Mouse (Mus musculus): ENCODE measurements around the gene Hic1. TPM values are rescaled to one million over a fixed set of nuclear protein-coding genes. Genes with fewer than 3 reads are reported as not detected.

The Hic1 gene
- polyA plus RNA-seq, 1 experiment from 2014 or later, result 2.8 TPM

DNA sequence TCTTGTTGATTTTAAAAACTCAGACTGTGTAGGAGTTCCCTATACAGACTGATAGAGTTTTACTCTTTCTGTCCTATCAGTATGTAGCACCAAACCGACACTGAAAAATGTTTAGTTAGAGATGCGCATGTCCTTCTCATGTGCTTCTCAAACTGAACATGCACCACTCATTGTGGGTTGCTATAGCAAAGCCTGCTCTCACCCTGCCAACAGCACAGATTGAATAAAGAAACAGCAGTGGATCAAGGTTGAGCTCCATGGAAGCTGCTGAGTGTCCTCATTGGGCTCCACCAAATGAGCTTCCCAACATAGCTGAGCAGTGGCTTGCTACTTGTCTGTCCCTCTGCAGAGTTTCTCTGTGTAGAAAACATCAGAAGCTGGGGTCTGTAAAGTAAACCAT lies 51.2 kb downstream of the Hic1 start:
- H3K9me3 ChIP-seq, result no peaks in the 10 kb centered on the region
- no peaks in the 10 kb centered on the region for H3K27me3 ChIP-seq (replicated peaks)
- no peak for ATAC-seq (replicated peaks)
- no peaks in the 10 kb centered on the region for H3K36me3 ChIP-seq (replicated peaks)
- H3K4me2 ChIP-seq, result no peak overlapping the region
- H3K27ac ChIP-seq, result no peak overlapping the region
- H3K4me3 ChIP-seq, result no peak overlapping the region
- no peaks in the 10 kb centered on the region for H3K4me1 ChIP-seq
- 91% methylated on average over 2 of the region's 2 CpGs for WGBS
- no peak overlapping the region for H3K9ac ChIP-seq

GRCm38 (mm10) chr11:75116379-75116778 lies 52.9 kb downstream of the Hic1 start:
- Histone ChIP-seq H3K4me3 (no peak overlapping the region), H3K9ac (no peak overlapping the region), H3K36me3 (replicated peaks) (no peaks in the 10 kb centered on the region), H3K9me3 (no peaks in the 10 kb centered on the region), H3K27me3 (replicated peaks) (no peaks in the 10 kb centered on the region), H3K4me1 (no peaks in the 10 kb centered on the region), H3K4me2 (no peak overlapping the region), H3K27ac (no peak overlapping the region)
- WGBS, result 92% methylated on average over 6 of the region's 6 CpGs
- no peak for ATAC-seq (replicated peaks)

MicroRNAs within 50 kb of the gene (microRNA counts, 519-probe panel; counts per million panel counts)
- 3,436 counts per million, percentile 80 among the panel's probes with 10 or more counts for microRNA mmu-miR-132
- microRNA mmu-miR-212, result not detected

Small RNA genes within 50 kb of the gene (microRNA-seq; reads per million reads assigned to microRNA genes)
- gene Mir132, result 942 reads per million, percentile 79 among the genes with 10 or more reads in this experiment
- 46.9 reads per million, percentile 45 among the genes with 10 or more reads in this experiment for gene Mir212

Other genes with a start within 250 kb of the Hic1 start
- 16.0 and 17.1 TPM in 2 replicates for gene Smg6, start 243.7 kb downstream of the Hic1 start, polyA plus RNA-seq (2015; fragmentation: Nextera tagmentation; extraction: Ambion mirVana)
- gene Srr, start 243.6 kb downstream of the Hic1 start, polyA plus RNA-seq (2015; fragmentation: Nextera tagmentation; extraction: Ambion mirVana), result 38.6 and 40.4 TPM in 2 replicates
- gene Ovca2, start 9.3 kb upstream of the Hic1 start, polyA plus RNA-seq (2015; fragmentation: Nextera tagmentation; extraction: Ambion mirVana), result 15.4 and 18.3 TPM in 2 replicates
- 13.1 and 14.0 TPM in 2 replicates for gene Dph1, start 21.7 kb upstream of the Hic1 start, polyA plus RNA-seq (2015; fragmentation: Nextera tagmentation; extraction: Ambion mirVana)
- 15.7 and 18.3 TPM in 2 replicates for gene Rtn4rl1, start 24.3 kb upstream of the Hic1 start, polyA plus RNA-seq (2015; fragmentation: Nextera tagmentation; extraction: Ambion mirVana)
- gene Rpa1, start 178.8 kb upstream of the Hic1 start, polyA plus RNA-seq (2015; fragmentation: Nextera tagmentation; extraction: Ambion mirVana), result 49.1 and 49.6 TPM in 2 replicates
- 16.8 and 17.2 TPM in 2 replicates for gene Smyd4, start 178.9 kb upstream of the Hic1 start, polyA plus RNA-seq (2015; fragmentation: Nextera tagmentation; extraction: Ambion mirVana)